Mouse (Mus musculus) embryonic fibroblast, embryonic 13.5 days (primary cell): ENCODE measurements around the gene Abhd17c.

Experiments
- CTCF ChIP-seq: IDR thresholded peaks from 2 replicates; pipeline ENCODE4 v1.5.1; 2011; ENCODE audit warnings: mild to moderate bottlenecking, control low read depth, low read length, moderate library complexity, borderline replicate concordance; ENCODE audit not compliant: insufficient read depth
- POLR2A ChIP-seq: IDR thresholded peaks from 2 replicates; pipeline ENCODE4 v1.6.1; 2011; ENCODE audit warnings: low read depth, mild to moderate bottlenecking, control low read depth, low read length, moderate library complexity

DNA sequence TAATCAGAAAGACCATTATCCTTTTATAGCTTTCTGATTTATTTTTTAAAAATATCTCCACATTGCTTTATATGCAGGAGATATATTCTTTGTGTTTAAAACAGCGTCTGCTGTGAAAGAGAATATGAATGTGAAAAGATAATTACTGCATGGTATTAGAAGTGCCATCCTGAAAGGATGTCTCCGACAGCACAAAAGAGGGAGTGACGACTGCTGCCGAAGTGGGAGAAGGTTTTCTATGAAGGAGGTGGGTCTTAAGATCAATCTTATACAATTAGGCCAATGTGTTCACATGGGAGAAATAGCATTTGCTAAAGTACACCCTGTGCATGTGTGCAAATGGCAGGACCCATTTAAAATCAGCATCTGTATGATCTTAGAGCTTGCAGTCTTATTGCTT is 33.5 kb upstream of the Abhd17c start:
- TF ChIP-seq CTCF: no peak
- no peak for TF ChIP-seq POLR2A
